Mouse (Mus musculus): ENCODE measurements around the gene Cep19. TPM values are rescaled to one million over a fixed set of nuclear protein-coding genes. Genes with fewer than 3 reads are reported as not detected.
"Not testable (repeated sequence)": the region's sequence is repeated elsewhere in the genome, so short reads cannot be mapped to it uniquely, and the experiment has no call there.

Cep19 gene
- 48.4 and 56.3 TPM in 2 replicates for polyA plus RNA-seq (2015; fragmentation: Nextera tagmentation; extraction: Ambion mirVana)

- Histone ChIP-seq H3K9ac (replicated peaks; ENCODE audit: low read depth, low read length) (peak within 1 kb of the TSS; percentile 95), H3K36me3 (ENCODE audit: control insufficient read depth, insufficient read depth) (0 out of 2 replicates have a peak, but pooled peaks cover 8% of the 10 kb centered on the region), H3K27ac (ENCODE audit: low read length) (peak within 1 kb of the TSS; percentile 71), H3K4me1 (replicated peaks; ENCODE audit: control insufficient read depth, insufficient read depth, low read length) (peaks cover 19% of the 10 kb centered on the region), H3K9me3 (ENCODE audit: control insufficient read depth, low read length) (no peaks in the 10 kb centered on the region), H3K27me3 (replicated peaks; ENCODE audit: control insufficient read depth, insufficient read depth, low read length) (no peaks in the 10 kb centered on the region), H3K4me2 (ENCODE audit: low read length) (peak within 1 kb of the TSS; percentile 86), H3K4me3 (replicated peaks; ENCODE audit: low read length) (peak within 1 kb of the TSS; percentile 99)
- WGBS: under 1% methylated on average over 34 of the region's 34 CpGs
- ATAC-seq: peak; percentile 97
Observed at GRCm38 (mm10) chr16:32099638-32100150, at the start of gene Cep19, which contains the start of gene Pigx. Cep19 (plus strand) TSS chr16:32099800. Pigx (minus strand) TSS chr16:32099740.

GRCm38 (mm10) chr16:32058817-32059216, 40.8 kb upstream of the Cep19 start:
- no peak overlapping the region for H3K9ac ChIP-seq (replicated peaks; ENCODE audit: low read depth, low read length)
- H3K4me2 ChIP-seq (ENCODE audit: low read length): no peak overlapping the region
- no peaks in the 10 kb centered on the region for H3K27me3 ChIP-seq (replicated peaks; ENCODE audit: control insufficient read depth, insufficient read depth, low read length)
- H3K27ac ChIP-seq (ENCODE audit: low read length): no peak overlapping the region
- no peak for ATAC-seq
- H3K9me3 ChIP-seq (ENCODE audit: control insufficient read depth, low read length): no peaks in the 10 kb centered on the region
- H3K4me3 ChIP-seq (replicated peaks; ENCODE audit: low read length): no peak overlapping the region
- no peaks in the 10 kb centered on the region for H3K36me3 ChIP-seq (ENCODE audit: control insufficient read depth, insufficient read depth)
- no peaks in the 10 kb centered on the region for H3K4me1 ChIP-seq (replicated peaks; ENCODE audit: control insufficient read depth, insufficient read depth, low read length)
- 85% methylated on average over 5 of the region's 5 CpGs for WGBS

- no peak for ATAC-seq
- 69% methylated on average over 6 of the region's 6 CpGs for WGBS
Observed at GRCm38 (mm10) chr16:32059840-32060523, 39.6 kb upstream of the Cep19 start.

GRCm38 (mm10) chr16:32062226-32062625, 37.4 kb upstream of the Cep19 start:
- Histone ChIP-seq H3K4me2 (ENCODE audit: low read length) (no peak overlapping the region), H3K27me3 (replicated peaks; ENCODE audit: control insufficient read depth, insufficient read depth, low read length) (no peaks in the 10 kb centered on the region), H3K27ac (ENCODE audit: low read length) (no peak overlapping the region), H3K4me3 (replicated peaks; ENCODE audit: low read length) (no peak overlapping the region), H3K9me3 (ENCODE audit: control insufficient read depth, low read length) (no peaks in the 10 kb centered on the region), H3K36me3 (ENCODE audit: control insufficient read depth, insufficient read depth) (no peaks in the 10 kb centered on the region), H3K4me1 (replicated peaks; ENCODE audit: control insufficient read depth, insufficient read depth, low read length) (no peaks in the 10 kb centered on the region), H3K9ac (replicated peaks; ENCODE audit: low read depth, low read length) (no peak overlapping the region)
- WGBS: 79% methylated on average over 2 of the region's 2 CpGs
- no peak for ATAC-seq

More at GRCm38 (mm10) chr16:32059840-32060523, 39.6 kb upstream of the Cep19 start:
- Histone ChIP-seq H3K9me3 (ENCODE audit: control insufficient read depth, low read length) (no peaks in the 10 kb centered on the region), H3K4me3 (replicated peaks; ENCODE audit: low read length) (no peak overlapping the region), H3K9ac (replicated peaks; ENCODE audit: low read depth, low read length) (no peak overlapping the region), H3K36me3 (ENCODE audit: control insufficient read depth, insufficient read depth) (no peaks in the 10 kb centered on the region), H3K27ac (ENCODE audit: low read length) (no peak overlapping the region), H3K4me2 (ENCODE audit: low read length) (no peak overlapping the region), H3K4me1 (replicated peaks; ENCODE audit: control insufficient read depth, insufficient read depth, low read length) (no peaks in the 10 kb centered on the region), H3K27me3 (replicated peaks; ENCODE audit: control insufficient read depth, insufficient read depth, low read length) (no peaks in the 10 kb centered on the region)

- Histone ChIP-seq H3K36me3 (ENCODE audit: control insufficient read depth, insufficient read depth) (no peaks in the 10 kb centered on the region), H3K4me1 (replicated peaks; ENCODE audit: control insufficient read depth, insufficient read depth, low read length) (no peaks in the 10 kb centered on the region), H3K27ac (ENCODE audit: low read length) (no peak overlapping the region), H3K27me3 (replicated peaks; ENCODE audit: control insufficient read depth, insufficient read depth, low read length) (no peaks in the 10 kb centered on the region), H3K9me3 (ENCODE audit: control insufficient read depth, low read length) (no peaks in the 10 kb centered on the region), H3K4me2 (ENCODE audit: low read length) (no peak overlapping the region), H3K4me3 (replicated peaks; ENCODE audit: low read length) (no peak overlapping the region), H3K9ac (replicated peaks; ENCODE audit: low read depth, low read length) (no peak overlapping the region)
- WGBS: 87% methylated on average over 7 of the region's 7 CpGs
- ATAC-seq: no peak
Observed at GRCm38 (mm10) chr16:32063900-32064299, 35.7 kb upstream of the Cep19 start.

- Histone ChIP-seq H3K9me3 (ENCODE audit: control insufficient read depth, low read length) (no peaks in the 10 kb centered on the region), H3K36me3 (ENCODE audit: control insufficient read depth, insufficient read depth) (no peaks in the 10 kb centered on the region), H3K27ac (ENCODE audit: low read length) (no peak overlapping the region), H3K4me1 (replicated peaks; ENCODE audit: control insufficient read depth, insufficient read depth, low read length) (0 out of 2 replicates have a peak, but pooled peaks cover under 1% of the 10 kb centered on the region), H3K27me3 (replicated peaks; ENCODE audit: control insufficient read depth, insufficient read depth, low read length) (no peaks in the 10 kb centered on the region), H3K9ac (replicated peaks; ENCODE audit: low read depth, low read length) (no peak overlapping the region), H3K4me3 (replicated peaks; ENCODE audit: low read length) (no peak overlapping the region), H3K4me2 (ENCODE audit: low read length) (no peak overlapping the region)
- WGBS: 100% methylated on average over 1 of the region's 1 CpGs
- ATAC-seq: no peak
Observed at GRCm38 (mm10) chr16:32066899-32067298, 32.7 kb upstream of the Cep19 start.

- Histone ChIP-seq H3K9me3 (ENCODE audit: control insufficient read depth, low read length) (no peaks in the 10 kb centered on the region), H3K27me3 (replicated peaks; ENCODE audit: control insufficient read depth, insufficient read depth, low read length) (no peaks in the 10 kb centered on the region), H3K4me1 (replicated peaks; ENCODE audit: control insufficient read depth, insufficient read depth, low read length) (0 out of 2 replicates have a peak, but pooled peaks cover 3% of the 10 kb centered on the region), H3K36me3 (ENCODE audit: control insufficient read depth, insufficient read depth) (no peaks in the 10 kb centered on the region), H3K4me3 (replicated peaks; ENCODE audit: low read length) (no peak overlapping the region), H3K27ac (ENCODE audit: low read length) (no peak overlapping the region), H3K4me2 (ENCODE audit: low read length) (no peak overlapping the region), H3K9ac (replicated peaks; ENCODE audit: low read depth, low read length) (no peak overlapping the region)
- WGBS: 86% methylated on average over 12 of the region's 12 CpGs
- ATAC-seq: no peak
Observed at GRCm38 (mm10) chr16:32068389-32069300, 31.0 kb upstream of the Cep19 start.

- H3K9ac ChIP-seq (replicated peaks; ENCODE audit: low read depth, low read length); H3K27me3 ChIP-seq (replicated peaks; ENCODE audit: control insufficient read depth, insufficient read depth, low read length); H3K4me3 ChIP-seq (replicated peaks; ENCODE audit: low read length); H3K4me2 ChIP-seq (ENCODE audit: low read length); ATAC-seq; H3K4me1 ChIP-seq (replicated peaks; ENCODE audit: control insufficient read depth, insufficient read depth, low read length); H3K27ac ChIP-seq (ENCODE audit: low read length); H3K36me3 ChIP-seq (ENCODE audit: control insufficient read depth, insufficient read depth); H3K9me3 ChIP-seq (ENCODE audit: control insufficient read depth, low read length): not testable (repeated sequence)
- WGBS: 84% methylated on average over 3 of the region's 4 CpGs
Observed at GRCm38 (mm10) chr16:32070070-32070469, 29.5 kb upstream of the Cep19 start.

GRCm38 (mm10) chr16:32075762-32076161, 23.8 kb upstream of the Cep19 start:
- peaks cover 24% of the 10 kb centered on the region for H3K4me1 ChIP-seq (replicated peaks; ENCODE audit: control insufficient read depth, insufficient read depth, low read length)
- 47% methylated on average over 1 of the region's 1 CpGs for WGBS
- ATAC-seq: no peak

More at GRCm38 (mm10) chr16:32075762-32076161, 23.8 kb upstream of the Cep19 start:
- H3K27me3 ChIP-seq (replicated peaks; ENCODE audit: control insufficient read depth, insufficient read depth, low read length): no peaks in the 10 kb centered on the region
- H3K9ac ChIP-seq (replicated peaks; ENCODE audit: low read depth, low read length): no peak overlapping the region
- H3K9me3 ChIP-seq (ENCODE audit: control insufficient read depth, low read length): no peaks in the 10 kb centered on the region
- no peak overlapping the region for H3K27ac ChIP-seq (ENCODE audit: low read length)
- H3K4me3 ChIP-seq (replicated peaks; ENCODE audit: low read length): no peak overlapping the region
- H3K4me2 ChIP-seq (ENCODE audit: low read length): no peak overlapping the region
- H3K36me3 ChIP-seq (ENCODE audit: control insufficient read depth, insufficient read depth): no peaks in the 10 kb centered on the region

All from forebrain, embryonic 16.5 days (tissue).